Mouse (Mus musculus): ENCODE results near the gene Tango6. TPM values are rescaled to one million over a fixed set of nuclear protein-coding genes. Genes with fewer than 3 reads are reported as not detected.

Gene Tango6
- polyA plus RNA-seq, 1 experiment from 2014 or later: 8.9 TPM

GRCm38 (mm10) chr8:106850034-106850433 lies 167.2 kb downstream of the Tango6 start:
- no peak overlapping the region for H3K4me2 ChIP-seq
- H3K36me3 ChIP-seq: no peaks in the 10 kb centered on the region
- WGBS: 69% methylated on average over 10 of the region's 10 CpGs
- no peak overlapping the region for H3K4me3 ChIP-seq
- H3K27me3 ChIP-seq (replicated peaks): no peaks in the 10 kb centered on the region
- H3K9me3 ChIP-seq (replicated peaks): no peaks in the 10 kb centered on the region
- no peak for ATAC-seq (ENCODE audit: insufficient number of reproducible peaks, low FRiP score)
- no peak overlapping the region for H3K27ac ChIP-seq (ENCODE audit: poor library complexity, severe bottlenecking)
- peaks cover 11% of the 10 kb centered on the region for H3K4me1 ChIP-seq (replicated peaks)
- H3K9ac ChIP-seq: no peak overlapping the region

GRCm38 (mm10) chr8:106854534-106855241 lies 171.8 kb downstream of the Tango6 start:
- WGBS: 32% methylated on average over 8 of the region's 8 CpGs
- no peak for ATAC-seq (ENCODE audit: insufficient number of reproducible peaks, low FRiP score)
- peak overlapping the region; percentile 18; the same call in 1 of the 2 replicates for H3K27ac ChIP-seq (ENCODE audit: poor library complexity, severe bottlenecking)

GRCm38 (mm10) chr8:106855242-106855562 lies 172.3 kb downstream of the Tango6 start:
- Histone ChIP-seq H3K4me1 (replicated peaks) (peaks cover 12% of the 10 kb centered on the region), H3K4me2 (no peak overlapping the region), H3K36me3 (no peaks in the 10 kb centered on the region), H3K27ac (ENCODE audit: poor library complexity, severe bottlenecking) (no peak overlapping the region), H3K9ac (no peak overlapping the region), H3K4me3 (no peak overlapping the region), H3K27me3 (replicated peaks) (no peaks in the 10 kb centered on the region), H3K9me3 (replicated peaks) (no peaks in the 10 kb centered on the region)
- WGBS: 81% methylated on average over 3 of the region's 3 CpGs
- no peak for ATAC-seq (ENCODE audit: insufficient number of reproducible peaks, low FRiP score)

More at GRCm38 (mm10) chr8:106854534-106855241, 171.8 kb downstream of the Tango6 start:
- Histone ChIP-seq H3K4me2 (no peak overlapping the region), H3K9ac (no peak overlapping the region), H3K4me1 (replicated peaks) (peaks cover 15% of the 10 kb centered on the region), H3K27me3 (replicated peaks) (no peaks in the 10 kb centered on the region), H3K36me3 (no peaks in the 10 kb centered on the region), H3K9me3 (replicated peaks) (no peaks in the 10 kb centered on the region), H3K4me3 (no peak overlapping the region)

- no peaks in the 10 kb centered on the region for H3K9me3 ChIP-seq (replicated peaks)
- ATAC-seq (ENCODE audit: insufficient number of reproducible peaks, low FRiP score): no peak
- no peaks in the 10 kb centered on the region for H3K4me1 ChIP-seq (replicated peaks)
- H3K4me2 ChIP-seq: no peak overlapping the region
- no peak overlapping the region for H3K27ac ChIP-seq (ENCODE audit: poor library complexity, severe bottlenecking)
- peaks cover 7% of the 10 kb centered on the region; the same call in 1 of the 2 replicates for H3K27me3 ChIP-seq (replicated peaks)
- no peaks in the 10 kb centered on the region for H3K36me3 ChIP-seq
- WGBS: 87% methylated on average over 10 of the region's 10 CpGs
- no peak overlapping the region for H3K4me3 ChIP-seq
- H3K9ac ChIP-seq: no peak overlapping the region
Measured at GRCm38 (mm10) chr8:106862845-106863244, 180.0 kb downstream of the Tango6 start.

GRCm38 (mm10) chr8:106865354-106865753 lies 182.5 kb downstream of the Tango6 start:
- no peak overlapping the region for H3K9ac ChIP-seq
- WGBS: 76% methylated on average over 9 of the region's 9 CpGs
- peaks cover 25% of the 10 kb centered on the region for H3K27me3 ChIP-seq (replicated peaks)
- H3K4me3 ChIP-seq: no peak overlapping the region
- H3K9me3 ChIP-seq (replicated peaks): no peaks in the 10 kb centered on the region
- no peak overlapping the region for H3K27ac ChIP-seq (ENCODE audit: poor library complexity, severe bottlenecking)
- no peaks in the 10 kb centered on the region for H3K36me3 ChIP-seq
- 0 out of 2 replicates have a peak, but pooled peaks cover 3% of the 10 kb centered on the region for H3K4me1 ChIP-seq (replicated peaks)
- no peak for ATAC-seq (ENCODE audit: insufficient number of reproducible peaks, low FRiP score)
- no peak overlapping the region for H3K4me2 ChIP-seq

- ATAC-seq (ENCODE audit: insufficient number of reproducible peaks, low FRiP score): no peak
- WGBS: under 1% methylated on average over 18 of the region's 18 CpGs
- Histone ChIP-seq H3K27me3 (replicated peaks) (peaks cover 46% of the 10 kb centered on the region), H3K9ac (peak within 1 kb of the TSS; percentile 71), H3K27ac (ENCODE audit: poor library complexity, severe bottlenecking) (no peak within 1 kb of the TSS), H3K4me1 (replicated peaks) (peaks cover 27% of the 10 kb centered on the region), H3K4me3 (peak within 1 kb of the TSS; percentile 60), H3K36me3 (peaks cover 13% of the 10 kb centered on the region), H3K4me2 (peak within 1 kb of the TSS; percentile 98), H3K9me3 (replicated peaks) (no peaks in the 10 kb centered on the region)
Measured at GRCm38 (mm10) chr8:106870051-106870450, 187.2 kb downstream of the Tango6 start, which contains the start of gene Has3. Has3 (plus strand) TSS chr8:106870242.

- Histone ChIP-seq H3K27ac (ENCODE audit: poor library complexity, severe bottlenecking) (no peak overlapping the region), H3K36me3 (peaks cover 13% of the 10 kb centered on the region), H3K9me3 (replicated peaks) (no peaks in the 10 kb centered on the region), H3K27me3 (replicated peaks) (peaks cover 46% of the 10 kb centered on the region), H3K9ac (peak overlapping the region; percentile 71), H3K4me3 (peak overlapping the region; percentile 60), H3K4me2 (peak overlapping the region; percentile 98), H3K4me1 (replicated peaks) (peaks cover 30% of the 10 kb centered on the region)
- ATAC-seq (ENCODE audit: insufficient number of reproducible peaks, low FRiP score): 0 out of 2 replicates have a peak, but pooled peaks have one; percentile 43
- under 1% methylated on average over 63 of the region's 63 CpGs for WGBS
Measured at GRCm38 (mm10) chr8:106870537-106871327, 187.9 kb downstream of the Tango6 start.

GRCm38 (mm10) chr8:106871328-106871926 lies 188.6 kb downstream of the Tango6 start:
- no peaks in the 10 kb centered on the region for H3K9me3 ChIP-seq (replicated peaks)
- no peak overlapping the region for H3K27ac ChIP-seq (ENCODE audit: poor library complexity, severe bottlenecking)
- peak overlapping the region; percentile 71; the same call in 1 of the 2 replicates for H3K9ac ChIP-seq
- H3K36me3 ChIP-seq: peaks cover 16% of the 10 kb centered on the region
- peak; percentile 23; the same call in 1 of the 2 replicates for ATAC-seq (ENCODE audit: insufficient number of reproducible peaks, low FRiP score)
- peaks cover 37% of the 10 kb centered on the region for H3K4me1 ChIP-seq (replicated peaks)
- peaks cover 46% of the 10 kb centered on the region for H3K27me3 ChIP-seq (replicated peaks)
- peak overlapping the region; percentile 60 for H3K4me3 ChIP-seq
- peak overlapping the region; percentile 98 for H3K4me2 ChIP-seq
- WGBS: 2% methylated on average over 15 of the region's 15 CpGs

GRCm38 (mm10) chr8:106871931-106872371 lies 189.1 kb downstream of the Tango6 start:
- H3K9me3 ChIP-seq (replicated peaks): no peaks in the 10 kb centered on the region
- under 1% methylated on average over 22 of the region's 22 CpGs for WGBS
- H3K27ac ChIP-seq (ENCODE audit: poor library complexity, severe bottlenecking): no peak overlapping the region

GRCm38 (mm10) chr8:106872454-106873034 lies 189.7 kb downstream of the Tango6 start:
- WGBS: 9% methylated on average over 8 of the region's 8 CpGs
- no peak overlapping the region for H3K27ac ChIP-seq (ENCODE audit: poor library complexity, severe bottlenecking)
- no peaks in the 10 kb centered on the region for H3K9me3 ChIP-seq (replicated peaks)
- peak overlapping the region; percentile 98 for H3K4me2 ChIP-seq
- peaks cover 43% of the 10 kb centered on the region for H3K4me1 ChIP-seq (replicated peaks)
- peak overlapping the region; percentile 60 for H3K4me3 ChIP-seq
- peaks cover 16% of the 10 kb centered on the region for H3K36me3 ChIP-seq
- peak overlapping the region; percentile 5 for H3K9ac ChIP-seq
- H3K27me3 ChIP-seq (replicated peaks): peaks cover 39% of the 10 kb centered on the region
- ATAC-seq (ENCODE audit: insufficient number of reproducible peaks, low FRiP score): no peak

More at GRCm38 (mm10) chr8:106871931-106872371, 189.1 kb downstream of the Tango6 start:
- H3K4me1 ChIP-seq (replicated peaks): peaks cover 42% of the 10 kb centered on the region
- ATAC-seq (ENCODE audit: insufficient number of reproducible peaks, low FRiP score): peak; percentile 67; the same call in 1 of the 2 replicates
- peak overlapping the region; percentile 60 for H3K4me3 ChIP-seq
- H3K9ac ChIP-seq: peak overlapping the region; percentile 5
- H3K4me2 ChIP-seq: peak overlapping the region; percentile 98
- H3K36me3 ChIP-seq: peaks cover 16% of the 10 kb centered on the region
- H3K27me3 ChIP-seq (replicated peaks): peaks cover 45% of the 10 kb centered on the region
